Mouse (Mus musculus): Measurements from ENCODE around the gene Nfasc.

- TF ChIP-seq CTCF (IDR thresholded peaks at IDR 0.05) (no peak), EP300 (IDR thresholded peaks at IDR 0.05) (no peak)
These were observed 200.3 kb downstream of the Nfasc start for GRCm38 (mm10) chr1:132541171-132541823.
